Mouse (Mus musculus) right cerebral cortex, postnatal 10 days (tissue): ENCODE results near the gene Ubr4.

Source experiments
- DNase-seq, 2 experiments: peaks; one replicate each; pipeline ENCODE4 v3.0.0; 2021; ENCODE audit warnings: low spot score in 2 of 2

The Ubr4 gene

GRCm38 (mm10) chr4:139351931-139352711, at the start of gene Ubr4, which contains the start of the genes Mrto4 and Emc1:
Gene Ubr4, plus strand, starts transcription at chr4:139352609.
Gene Mrto4, minus strand, starts transcription at chr4:139352576.
Gene Emc1, plus strand, starts transcription at chr4:139352587.
- peak; percentile 87 to 90 for DNase-seq

- no peak for DNase-seq
Observed at GRCm38 (mm10) chr4:139305521-139305920, 46.9 kb upstream of the Ubr4 start.

GRCm38 (mm10) chr4:139307916-139308315, 44.5 kb upstream of the Ubr4 start:
- peak; percentile 52 to 62 for DNase-seq

GRCm38 (mm10) chr4:139309651-139310050, 42.8 kb upstream of the Ubr4 start:
- no peak for DNase-seq

- peak; percentile 97 to 99 for DNase-seq
Observed at GRCm38 (mm10) chr4:139310171-139310898, 42.1 kb upstream of the Ubr4 start, which contains the start of the genes Pqlc2 and Akr7a5. Gene Pqlc2, minus strand, starts transcription at chr4:139310708. Gene Akr7a5, plus strand, starts transcription at chr4:139310744.

- DNase-seq = no peak
Observed at GRCm38 (mm10) chr4:139310899-139311701, 41.3 kb upstream of the Ubr4 start.

GRCm38 (mm10) chr4:139311707-139312106, 40.7 kb upstream of the Ubr4 start:
- DNase-seq = no peak

- DNase-seq = no peak
Observed at GRCm38 (mm10) chr4:139312632-139313031, 39.8 kb upstream of the Ubr4 start.

- DNase-seq = no peak
Observed at GRCm38 (mm10) chr4:139318449-139318848, 34.0 kb upstream of the Ubr4 start.

- no peak for DNase-seq
Observed at GRCm38 (mm10) chr4:139319740-139320139, 32.7 kb upstream of the Ubr4 start.

- peak in 1 of 2 experiments; percentile 61 for DNase-seq
Observed at GRCm38 (mm10) chr4:139330605-139331004, 21.8 kb upstream of the Ubr4 start.

GRCm38 (mm10) chr4:139334631-139335295, 17.6 kb upstream of the Ubr4 start:
- no peak for DNase-seq

- no peak for DNase-seq
Observed at GRCm38 (mm10) chr4:139335507-139335906, 16.9 kb upstream of the Ubr4 start.

GRCm38 (mm10) chr4:139336822-139337483, 15.5 kb upstream of the Ubr4 start:
- DNase-seq = peak in 1 of 2 experiments; percentile 78

- no peak for DNase-seq
Observed at GRCm38 (mm10) chr4:139338145-139338544, 14.3 kb upstream of the Ubr4 start.

GRCm38 (mm10) chr4:139340835-139341234, 11.6 kb upstream of the Ubr4 start:
- DNase-seq = no peak

- DNase-seq = no peak
Observed at GRCm38 (mm10) chr4:139341556-139342233, 10.7 kb upstream of the Ubr4 start.

- peak; percentile 78 to 80 for DNase-seq
Observed at GRCm38 (mm10) chr4:139343718-139344117, 8.7 kb upstream of the Ubr4 start.

- no peak for DNase-seq
Observed at GRCm38 (mm10) chr4:139345416-139346019, 6.9 kb upstream of the Ubr4 start.

- DNase-seq = no peak
Observed at GRCm38 (mm10) chr4:139352832-139353231, 423 bp downstream of the Ubr4 start.
